Comparison of ENCODE assay signal across 28 mouse cellular contexts in the genomic region with DNA sequence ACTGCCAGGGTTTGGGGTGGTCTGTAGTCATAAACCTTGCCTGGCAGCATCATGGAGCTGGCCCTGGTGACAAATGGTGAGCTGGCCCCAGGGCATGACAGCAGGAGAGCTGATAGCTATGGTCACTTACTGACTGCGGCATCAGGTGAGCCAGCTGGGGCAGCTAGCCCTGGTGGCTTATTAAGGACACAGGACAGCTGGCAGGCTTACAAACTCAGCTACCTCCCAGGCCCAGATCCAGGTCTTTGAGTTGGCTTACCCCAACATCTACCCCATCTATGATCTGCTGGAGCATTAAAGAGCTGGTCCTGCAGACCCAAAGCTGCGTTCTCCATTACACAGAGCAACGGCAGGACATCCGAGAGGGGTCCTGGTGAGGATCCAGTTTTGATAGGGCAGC. TPM values are rescaled to one million over a fixed set of nuclear protein-coding genes. Genes with fewer than 3 reads are reported as not detected.
"Had no signal": no experiment of that assay in that cellular context is flagged by ENCODE, and none has a peak within 500 bp of the region (broad histone marks: within the 10 kb centered on the region; RNA-seq: fewer than 3 reads in every experiment).

No protein-coding gene starts in this region.

- H3K27ac ChIP-seq: kidney, postnatal 0 days; limb, embryonic 12.5 days; limb, embryonic 15.5 days; liver, embryonic 13.5 days; midbrain, embryonic 12.5 days; neural tube, embryonic 13.5 days; stomach, embryonic 15.5 days had no signal

- DNase-seq: kidney, adult 18-20 months; left cerebral cortex, postnatal 4 days; liver, embryonic 13.5 days; lung, adult 2 months; lung, postnatal 14 days; lung, postnatal 4 days; retina, postnatal 1 day; right cerebral cortex, postnatal 25 days; spleen, adult 18-20 months; thymus, postnatal 25 days had no signal

- H3K4me1 ChIP-seq: neural tube, embryonic 13.5 days had no signal

- H3K4me3 ChIP-seq: limb, embryonic 12.5 days; limb, embryonic 15.5 days; liver, embryonic 13.5 days; midbrain, embryonic 12.5 days; myocyte; neural tube, embryonic 13.5 days; stomach, embryonic 15.5 days had no signal

- H3K4me2 ChIP-seq: limb, embryonic 12.5 days; limb, embryonic 15.5 days; liver, embryonic 13.5 days; midbrain, embryonic 12.5 days; neural tube, embryonic 13.5 days; stomach, embryonic 15.5 days had no signal

- H3K9ac ChIP-seq: limb, embryonic 12.5 days; limb, embryonic 15.5 days; liver, embryonic 13.5 days; midbrain, embryonic 12.5 days; neural tube, embryonic 13.5 days; stomach, embryonic 15.5 days had no signal

- H3K9me3 ChIP-seq: limb, embryonic 12.5 days; limb, embryonic 15.5 days; liver, embryonic 13.5 days; midbrain, embryonic 12.5 days; neural tube, embryonic 13.5 days; stomach, embryonic 15.5 days had no signal

- H3K36me3 ChIP-seq: limb, embryonic 12.5 days; limb, embryonic 15.5 days; liver, embryonic 13.5 days; midbrain, embryonic 12.5 days; neural tube, embryonic 13.5 days; stomach, embryonic 15.5 days had no signal

- ATAC-seq: intestine, embryonic 16.5 days; midbrain, embryonic 16.5 days had no signal

- H3K27me3 ChIP-seq: limb, embryonic 12.5 days; limb, embryonic 15.5 days; liver, embryonic 13.5 days; midbrain, embryonic 12.5 days; neural tube, embryonic 13.5 days; stomach, embryonic 15.5 days had no signal

RNA-seq across cellular contexts. Expression of a gene that starts 18.4 kb away (rescaled TPM):
- total RNA-seq: layer of hippocampus, adult 18-20 months; layer of hippocampus, postnatal 14 days; left cerebral cortex, adult 8-10 months; left cerebral cortex, postnatal 14 days; left cerebral cortex, postnatal 4 days; megakaryocyte progenitor cell, adult 5-6 weeks; megakaryocyte-erythroid progenitor cell, adult 5-6 weeks; monocyte, adult 5-6 weeks; neutrophil, adult 5-6 weeks had no signal
- polyA plus RNA-seq: kidney, postnatal 0 days; lung, adult 2 months; lung, embryonic 16.5 days; midbrain, embryonic 16.5 days; myocyte; neural tube, embryonic 13.5 days had no signal
